Mouse (Mus musculus): ENCODE measurements around the gene Ccdc174.
"Not testable (repeated sequence)": the region's sequence is repeated elsewhere in the genome, so short reads cannot be mapped to it uniquely, and the experiment has no call there.

- not testable (repeated sequence) for TF ChIP-seq POLR2A (IDR thresholded peaks at IDR 0.05; ENCODE audit: low read depth, low read length); CTCF (conservative IDR thresholded peaks at IDR 0.05; ENCODE audit: insufficient read depth, insufficient read length, low read depth, low read length)
Measured at GRCm38 (mm10) chr6:91902509-91902908, 24.7 kb downstream of the Ccdc174 start, which contains the start of gene 4930590J08Rik.

All from kidney, adult 2 months (tissue).